Mouse (Mus musculus) adrenal gland, postnatal 0 days (tissue): ENCODE results near the gene Btrc. TPM values are rescaled to one million over a fixed set of nuclear protein-coding genes. Genes with fewer than 3 reads are reported as not detected.

ENCODE experiments used
- polyA plus RNA-seq: library from polyadenylated mRNA; unstranded; fragments of >200 nt; fragmentation: Nextera tagmentation; extraction: Ambion mirVana; gene quantifications from 2 replicates; pipeline ENCODE4 v1.2.1, GENCODE M21; 2015

Gene Btrc
- 23.7 and 36.0 TPM in 2 replicates for polyA plus RNA-seq

DNA sequence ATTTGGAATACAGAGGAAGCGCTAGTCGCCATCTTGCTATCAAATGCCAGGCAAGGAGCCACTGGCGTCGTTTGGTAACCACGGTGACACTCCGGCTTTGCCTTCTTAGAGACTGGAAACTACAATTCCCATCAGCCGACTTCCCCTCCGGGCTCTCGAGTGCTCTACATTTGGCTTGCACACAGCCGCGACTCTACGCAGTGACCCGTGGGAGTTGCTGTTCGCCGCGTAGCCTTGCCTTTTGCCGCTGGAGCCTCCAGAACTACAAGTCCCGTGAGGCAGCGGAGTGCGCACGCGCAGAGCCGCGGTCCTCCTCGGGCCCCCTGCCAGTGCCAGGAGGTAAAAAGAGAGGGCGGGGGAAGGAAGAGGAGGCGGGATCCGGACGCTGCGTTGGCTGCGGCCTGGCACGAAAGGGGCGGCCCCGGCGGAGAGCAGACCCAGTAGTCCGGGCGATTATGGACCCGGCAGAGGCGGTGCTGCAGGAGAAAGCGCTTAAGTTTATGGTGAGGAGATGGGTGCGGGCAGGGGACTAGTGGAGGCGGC is at the start of gene Btrc:
Btrc (plus strand) TSS at position 351 of the 543 bp plus-strand sequence.

DNA sequence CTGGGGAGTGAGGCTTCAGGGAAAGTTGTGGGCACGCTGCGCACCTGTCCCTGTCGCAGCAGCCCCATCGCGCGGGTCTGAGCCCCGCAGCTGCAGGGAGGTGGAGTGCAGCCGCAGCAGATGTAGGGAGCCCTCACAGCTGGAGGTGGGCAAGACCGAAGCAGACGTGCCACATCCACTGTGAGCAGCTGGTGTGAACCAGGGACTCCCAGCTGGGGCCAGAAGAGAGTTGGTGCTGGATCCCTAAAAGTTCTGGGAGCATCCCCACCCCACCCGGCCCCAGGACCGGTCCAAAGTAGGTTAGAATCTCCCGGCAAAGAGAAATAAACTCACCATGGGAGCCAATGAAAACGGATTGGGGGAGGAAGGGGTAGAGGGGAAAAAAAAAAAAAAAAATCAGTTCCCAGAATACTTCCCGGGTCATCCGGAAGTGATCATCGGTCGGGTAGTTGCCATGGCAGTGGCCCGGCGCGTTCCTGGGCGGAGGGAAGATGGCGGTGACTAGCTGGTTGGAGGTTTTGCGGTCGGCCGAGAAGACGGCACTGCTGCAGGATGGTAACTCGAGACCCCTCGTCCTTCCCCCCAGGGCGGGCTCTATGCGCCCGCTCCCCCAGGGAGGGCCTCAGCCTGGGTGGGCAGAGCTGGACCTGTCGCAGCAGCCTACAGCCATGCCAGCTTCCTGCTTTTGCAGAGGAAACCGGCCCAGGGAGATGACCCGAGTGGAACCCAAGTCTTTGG is 196.8 kb downstream of the Btrc start, which contains the start of the genes Poll and Gm17018:
Poll (minus strand) TSS at position 379 of the 738 bp plus-strand sequence.
Gm17018 (plus strand) TSS at position 463 of the 738 bp plus-strand sequence.

Other genes starting within 250 kb of the Btrc start
- gene Tlx1, start 213.1 kb upstream of the Btrc start, polyA plus RNA-seq, result 0.19 TPM in 1 of 2 replicates, not detected in the other
- gene Lbx1, start 127.9 kb upstream of the Btrc start, polyA plus RNA-seq, result 0.06 and 0.19 TPM in 2 replicates
- 9.5 and 13.8 TPM in 2 replicates for gene Poll, start 196.8 kb downstream of the Btrc start, polyA plus RNA-seq
- gene Gm17018, start 196.9 kb downstream of the Btrc start, polyA plus RNA-seq, result 39.9 and 45.5 TPM in 2 replicates